Mouse (Mus musculus): ENCODE measurements around the gene Lsm2. TPM values are rescaled to one million over a fixed set of nuclear protein-coding genes. Genes with fewer than 3 reads are reported as not detected.

Gene Lsm2
- polyA plus RNA-seq, 1 experiment: 93.3 TPM

DNA sequence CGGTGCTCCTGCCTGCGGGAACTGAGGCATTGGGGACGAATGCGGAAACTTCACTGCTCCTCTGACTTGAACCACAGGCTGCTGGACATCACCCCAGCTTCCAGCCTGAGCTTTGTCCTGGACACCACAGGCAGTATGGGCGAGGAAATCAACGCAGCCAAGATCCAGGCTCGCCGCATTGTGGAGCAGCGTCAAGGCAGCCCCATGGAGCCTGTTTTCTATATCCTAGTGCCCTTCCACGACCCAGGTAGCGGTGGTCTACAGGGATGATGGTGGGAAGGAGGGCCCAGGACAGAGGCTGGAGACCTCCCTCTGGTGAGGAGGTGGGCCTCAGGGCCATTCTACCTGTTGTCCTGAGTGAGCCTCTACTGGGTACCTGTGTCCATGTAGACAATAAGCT, 38.2 kb downstream of the Lsm2 start:
- H3K27ac ChIP-seq (ENCODE audit: insufficient read depth, low read length): no peak overlapping the region
- no peak overlapping the region for H3K4me3 ChIP-seq (ENCODE audit: insufficient read depth, low read length)
- no peaks in the 10 kb centered on the region for H3K4me1 ChIP-seq (ENCODE audit: control insufficient read depth, insufficient read depth, low read length)
- TF ChIP-seq POLR2A (IDR thresholded peaks at IDR 0.05; ENCODE audit: low read depth, low read length): no peak
- TF ChIP-seq CTCF (IDR thresholded peaks at IDR 0.05; ENCODE audit: borderline replicate concordance, insufficient read depth, low read length): no peak

DNA sequence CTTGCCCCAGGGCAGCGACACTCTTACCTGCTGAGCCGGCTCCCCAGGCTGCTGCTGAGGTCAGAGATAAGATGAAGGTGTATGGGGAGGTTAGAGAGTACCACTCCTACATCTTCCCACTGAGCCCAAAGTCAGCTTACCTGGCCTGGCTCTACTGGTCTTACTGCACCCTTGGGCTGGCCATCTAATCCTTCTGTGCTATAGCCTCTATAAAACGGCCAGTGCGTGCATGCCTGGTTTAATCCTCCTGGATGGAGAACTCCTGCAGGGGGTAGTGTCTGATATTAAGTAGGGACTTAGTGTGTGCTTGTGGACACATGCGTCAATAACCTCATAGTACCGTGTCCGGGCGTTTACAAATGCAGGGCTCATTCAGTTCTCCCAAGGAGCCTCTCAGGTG, 38.9 kb downstream of the Lsm2 start:
- H3K27ac ChIP-seq (ENCODE audit: insufficient read depth, low read length): no peak overlapping the region
- TF ChIP-seq POLR2A (IDR thresholded peaks at IDR 0.05; ENCODE audit: low read depth, low read length): no peak
- no peak for TF ChIP-seq CTCF (IDR thresholded peaks at IDR 0.05; ENCODE audit: borderline replicate concordance, insufficient read depth, low read length)
- H3K4me1 ChIP-seq (ENCODE audit: control insufficient read depth, insufficient read depth, low read length): no peaks in the 10 kb centered on the region
- no peak overlapping the region for H3K4me3 ChIP-seq (ENCODE audit: insufficient read depth, low read length)

- TF ChIP-seq POLR2A (IDR thresholded peaks at IDR 0.05; ENCODE audit: low read depth, low read length): no peak
- TF ChIP-seq CTCF (IDR thresholded peaks at IDR 0.05; ENCODE audit: borderline replicate concordance, insufficient read depth, low read length): peak; percentile 93
- Histone ChIP-seq H3K4me1 (ENCODE audit: control insufficient read depth, insufficient read depth, low read length) (no peaks in the 10 kb centered on the region), H3K27ac (ENCODE audit: insufficient read depth, low read length) (no peak overlapping the region), H3K4me3 (ENCODE audit: insufficient read depth, low read length) (no peak overlapping the region)
These were observed 39.6 kb downstream of the Lsm2 start for GRCm38 (mm10) chr17:35021163-35021808.

GRCm38 (mm10) chr17:35021842-35022477, 40.3 kb downstream of the Lsm2 start:
- no peak for TF ChIP-seq CTCF (IDR thresholded peaks at IDR 0.05; ENCODE audit: borderline replicate concordance, insufficient read depth, low read length)
- no peak overlapping the region for H3K4me3 ChIP-seq (ENCODE audit: insufficient read depth, low read length)
- no peaks in the 10 kb centered on the region for H3K4me1 ChIP-seq (ENCODE audit: control insufficient read depth, insufficient read depth, low read length)
- no peak overlapping the region for H3K27ac ChIP-seq (ENCODE audit: insufficient read depth, low read length)

DNA sequence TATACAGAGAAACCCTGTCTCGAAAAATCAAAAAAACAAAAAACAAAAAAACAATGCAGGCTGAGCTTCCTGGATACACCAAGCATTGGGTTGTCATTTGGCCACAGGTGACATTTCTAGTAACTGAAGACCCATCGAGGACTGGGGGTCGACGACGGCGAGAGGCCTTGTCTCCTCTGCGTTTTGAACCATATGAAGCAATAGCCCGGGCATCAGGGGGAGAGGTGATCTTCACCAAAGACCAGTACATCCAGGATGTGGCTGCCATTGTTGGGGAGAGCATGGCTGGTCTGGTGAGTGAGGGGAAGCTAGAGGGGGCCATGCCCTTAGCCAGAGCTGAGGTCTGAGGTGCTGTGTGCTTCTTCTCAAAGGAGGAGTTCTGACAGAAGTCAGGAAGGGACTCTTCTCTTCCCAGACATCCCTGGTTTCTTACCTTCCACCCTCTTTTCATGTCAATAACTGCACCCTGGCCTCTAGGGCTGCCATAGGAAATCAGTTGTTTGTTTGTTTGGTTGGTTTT, 40.9 kb downstream of the Lsm2 start:
- Histone ChIP-seq H3K4me1 (ENCODE audit: control insufficient read depth, insufficient read depth, low read length) (no peaks in the 10 kb centered on the region), H3K27ac (ENCODE audit: insufficient read depth, low read length) (no peak overlapping the region), H3K4me3 (ENCODE audit: insufficient read depth, low read length) (no peak overlapping the region)
- no peak for TF ChIP-seq POLR2A (IDR thresholded peaks at IDR 0.05; ENCODE audit: low read depth, low read length)
- TF ChIP-seq CTCF (IDR thresholded peaks at IDR 0.05; ENCODE audit: borderline replicate concordance, insufficient read depth, low read length): no peak

DNA sequence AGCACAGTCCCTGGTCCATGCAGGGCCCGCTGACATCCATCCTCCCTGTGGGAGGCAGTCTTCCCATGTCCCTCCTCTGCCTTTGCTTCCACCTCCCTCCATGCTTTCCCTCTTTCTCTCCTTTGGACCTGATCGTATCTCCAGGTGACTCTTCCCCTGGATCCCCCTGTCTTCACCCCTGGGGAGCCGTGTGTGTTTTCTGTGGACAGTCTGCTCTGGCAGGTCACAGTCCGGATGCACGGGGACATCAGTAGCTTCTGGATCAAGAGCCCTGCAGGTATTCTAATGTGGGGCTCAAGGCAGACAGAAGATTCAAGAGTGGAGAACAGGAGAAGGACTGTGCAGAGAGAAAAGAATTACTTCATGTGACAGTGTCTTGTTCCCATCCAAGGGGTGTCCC, 41.6 kb downstream of the Lsm2 start:
- H3K27ac ChIP-seq (ENCODE audit: insufficient read depth, low read length): no peak overlapping the region
- no peak for TF ChIP-seq CTCF (IDR thresholded peaks at IDR 0.05; ENCODE audit: borderline replicate concordance, insufficient read depth, low read length)
- TF ChIP-seq POLR2A (IDR thresholded peaks at IDR 0.05; ENCODE audit: low read depth, low read length): no peak
- H3K4me3 ChIP-seq (ENCODE audit: insufficient read depth, low read length): no peak overlapping the region
- no peaks in the 10 kb centered on the region for H3K4me1 ChIP-seq (ENCODE audit: control insufficient read depth, insufficient read depth, low read length)

DNA sequence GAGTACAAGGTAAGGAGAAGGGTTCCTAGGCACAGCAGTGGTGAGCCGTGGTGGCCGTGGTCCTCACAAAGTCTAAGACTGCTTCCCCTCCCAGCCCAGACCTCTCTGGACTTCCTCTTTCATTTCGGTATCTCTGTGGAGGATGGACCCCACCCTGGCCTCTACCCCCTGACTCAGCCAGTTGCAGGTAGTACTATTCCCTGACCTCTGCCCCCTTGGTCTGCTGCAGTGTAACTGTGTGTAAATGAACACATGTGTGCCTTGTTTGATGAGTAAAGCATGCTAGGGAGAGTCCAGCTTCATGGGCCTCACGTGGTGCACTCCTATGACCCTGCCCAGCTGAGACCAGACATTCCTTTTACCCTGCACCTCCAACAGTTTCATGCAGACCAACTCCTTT, 42.1 kb downstream of the Lsm2 start:
- Histone ChIP-seq H3K27ac (ENCODE audit: insufficient read depth, low read length) (no peak overlapping the region), H3K4me3 (ENCODE audit: insufficient read depth, low read length) (no peak overlapping the region), H3K4me1 (ENCODE audit: control insufficient read depth, insufficient read depth, low read length) (no peaks in the 10 kb centered on the region)
- no peak for TF ChIP-seq POLR2A (IDR thresholded peaks at IDR 0.05; ENCODE audit: low read depth, low read length)
- TF ChIP-seq CTCF (IDR thresholded peaks at IDR 0.05; ENCODE audit: borderline replicate concordance, insufficient read depth, low read length): no peak

DNA sequence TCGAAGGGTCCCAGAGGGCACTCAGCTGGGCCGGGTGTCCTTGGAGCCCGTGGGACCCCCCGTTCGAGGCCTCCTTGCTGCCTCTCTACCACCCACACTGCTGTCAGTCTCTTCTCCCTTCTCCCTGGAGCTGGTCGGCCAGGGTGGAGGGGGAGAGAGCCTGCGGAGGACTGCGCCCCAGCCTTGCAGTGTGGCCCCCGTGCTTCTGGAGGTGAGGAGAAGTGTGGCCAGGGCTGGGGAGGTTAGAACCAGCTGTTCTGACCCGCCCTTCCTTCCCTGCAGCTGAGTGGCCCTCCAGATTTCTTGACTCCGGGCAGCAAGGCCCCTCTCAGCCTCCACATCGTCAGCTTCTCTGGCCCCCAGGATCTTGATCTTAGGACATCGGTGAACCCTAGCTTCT, 42.6 kb downstream of the Lsm2 start:
- TF ChIP-seq CTCF (IDR thresholded peaks at IDR 0.05; ENCODE audit: borderline replicate concordance, insufficient read depth, low read length) (no peak), POLR2A (IDR thresholded peaks at IDR 0.05; ENCODE audit: low read depth, low read length) (no peak)
- no peak overlapping the region for H3K4me3 ChIP-seq (ENCODE audit: insufficient read depth, low read length)
- no peak overlapping the region for H3K27ac ChIP-seq (ENCODE audit: insufficient read depth, low read length)
- H3K4me1 ChIP-seq (ENCODE audit: control insufficient read depth, insufficient read depth, low read length): no peaks in the 10 kb centered on the region

DNA sequence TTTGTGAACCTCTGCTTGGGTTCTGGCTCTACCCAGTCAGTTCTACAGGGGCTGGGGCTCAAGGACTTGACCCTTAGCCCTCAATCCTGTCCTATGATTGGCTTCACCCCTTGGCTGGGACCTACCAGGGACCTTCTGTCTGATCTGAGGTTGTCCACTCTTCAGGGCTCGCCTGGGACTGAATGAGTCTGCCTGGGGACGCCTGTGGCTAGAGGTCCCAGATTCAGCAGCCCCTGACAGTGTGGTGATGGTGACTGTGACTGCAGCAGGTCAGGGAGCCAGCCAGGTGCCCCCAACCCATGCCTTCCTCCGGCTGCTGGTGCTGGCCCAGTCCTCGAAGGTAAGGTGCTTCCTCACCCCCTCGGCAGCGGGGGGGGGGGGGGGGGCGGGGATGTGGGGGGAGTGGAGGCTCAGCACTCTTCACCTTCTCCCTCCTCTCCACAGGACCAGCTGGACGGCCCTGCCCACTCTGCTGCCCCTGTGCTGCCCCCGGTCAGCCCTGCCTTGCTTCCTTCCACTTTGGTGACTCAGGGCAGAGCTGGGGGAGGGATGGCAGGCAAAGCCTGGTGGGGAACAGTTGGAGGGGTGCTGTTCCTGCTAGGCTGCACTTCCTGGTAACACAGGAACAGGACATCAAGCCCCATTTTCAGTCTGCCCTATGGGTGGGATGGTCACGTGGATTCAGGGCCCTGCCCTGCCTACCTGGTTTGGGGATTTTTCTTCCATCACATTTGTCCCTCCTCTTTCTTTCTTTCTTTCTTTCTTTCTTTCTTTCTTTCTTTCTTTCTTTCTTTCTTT, 43.2 kb downstream of the Lsm2 start:
- TF ChIP-seq POLR2A (IDR thresholded peaks at IDR 0.05; ENCODE audit: low read depth, low read length): no peak
- no peak for TF ChIP-seq CTCF (IDR thresholded peaks at IDR 0.05; ENCODE audit: borderline replicate concordance, insufficient read depth, low read length)
- no peaks in the 10 kb centered on the region for H3K4me1 ChIP-seq (ENCODE audit: control insufficient read depth, insufficient read depth, low read length)
- no peak overlapping the region for H3K4me3 ChIP-seq (ENCODE audit: insufficient read depth, low read length)
- H3K27ac ChIP-seq (ENCODE audit: insufficient read depth, low read length): no peak overlapping the region

DNA sequence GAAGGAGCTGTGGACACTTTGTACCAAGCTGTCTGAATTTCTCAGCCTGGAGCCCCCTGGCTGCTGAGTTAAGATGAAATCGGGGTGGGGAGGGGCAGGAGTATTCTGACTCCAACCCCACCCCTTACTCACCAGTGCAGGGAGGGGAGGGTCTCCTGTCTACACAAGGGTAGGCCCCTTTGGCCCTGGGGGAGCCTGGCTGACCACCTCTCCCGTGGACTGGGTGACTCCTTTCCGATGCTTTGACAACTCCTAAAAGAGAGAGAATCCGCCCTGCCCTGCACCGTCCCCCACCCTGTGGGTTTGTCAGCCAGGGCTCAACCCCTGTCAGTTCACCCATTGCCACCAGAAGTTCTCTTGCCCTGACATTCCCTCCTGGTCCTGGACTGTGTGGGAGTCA, 44.5 kb downstream of the Lsm2 start:
- no peak overlapping the region for H3K4me3 ChIP-seq (ENCODE audit: insufficient read depth, low read length)
- no peak overlapping the region for H3K27ac ChIP-seq (ENCODE audit: insufficient read depth, low read length)
- TF ChIP-seq POLR2A (IDR thresholded peaks at IDR 0.05; ENCODE audit: low read depth, low read length) (no peak), CTCF (IDR thresholded peaks at IDR 0.05; ENCODE audit: borderline replicate concordance, insufficient read depth, low read length) (no peak)

More for the DNA sequence above, 44.5 kb downstream of the Lsm2 start:
- H3K4me1 ChIP-seq (ENCODE audit: control insufficient read depth, insufficient read depth, low read length): no peaks in the 10 kb centered on the region

Data from embryonic fibroblast, embryonic 13.5 days (primary cell).